Comparison of ENCODE assay signal across 23 mouse cellular contexts in the genomic region with DNA sequence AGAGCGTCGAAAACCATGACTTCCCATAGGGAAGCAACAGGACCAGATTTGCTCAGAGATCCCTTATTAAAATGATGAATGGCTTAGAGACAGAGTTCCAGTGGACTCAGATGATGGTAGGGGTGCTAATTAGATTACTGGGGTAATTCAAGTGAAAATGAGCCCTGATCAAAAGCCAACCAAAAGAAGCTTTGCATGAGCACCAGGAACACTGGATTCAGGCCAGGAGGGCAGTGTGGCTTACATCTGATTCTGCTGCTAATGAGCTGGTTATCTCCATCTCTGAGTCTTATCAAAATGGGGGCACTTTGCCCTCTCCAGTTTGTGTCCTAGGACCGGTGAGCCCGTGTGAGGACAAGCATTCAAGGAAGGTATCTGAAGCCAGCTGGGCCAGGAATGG. TPM values are rescaled to one million over a fixed set of nuclear protein-coding genes. Genes with fewer than 3 reads are reported as not detected.
DNase-seq lines count a peak whose midpoint lies in the region; ATAC-seq and TF ChIP-seq lines count a peak whose summit lies in the region.
"Had no signal": no experiment of that assay in that cellular context is flagged by ENCODE, and none has a peak within 500 bp of the region (broad histone marks: within the 10 kb centered on the region; RNA-seq: fewer than 3 reads in every experiment).

No protein-coding gene starts in this region.

- no peak overlapping the region for H3K4me3 ChIP-seq in forebrain, embryonic 14.5 days (ENCODE audit: low read depth, low read length)
- H3K4me3 ChIP-seq in forebrain, embryonic 12.5 days (replicated peaks): no peak overlapping the region
- H3K4me3 ChIP-seq in midbrain, embryonic 14.5 days (replicated peaks; ENCODE audit: low read depth, low read length): no peak overlapping the region
- no peak overlapping the region for H3K4me3 ChIP-seq in midbrain, embryonic 15.5 days
- H3K4me3 ChIP-seq: forebrain, embryonic 10.5 days; forebrain, embryonic 15.5 days; heart, adult 2 months; heart, embryonic 10.5 days; heart, embryonic 13.5 days; hindbrain, embryonic 13.5 days had no signal

- DNase-seq in forebrain, embryonic 14.5 days (ENCODE audit: low spot score): peak; percentile 70
- peak; percentile 38 for DNase-seq in midbrain, embryonic 14.5 days
- peak; percentile 83 for DNase-seq in brain, embryonic 14.5 days (ENCODE audit: low read depth)
- peak; percentile 39 for DNase-seq in retina, embryonic 14.5 days (ENCODE audit: low spot score)
- DNase-seq in gastrocnemius, postnatal 10 days: no peak
- DNase-seq in urinary bladder, postnatal 14 days (ENCODE audit: low spot score): no peak
- DNase-seq: adrenal gland, adult 2 months; adrenal gland, postnatal 14 days; cerebellum, adult 18-20 months; cerebellum, adult 9-11 months; gastrocnemius, postnatal 36 days; heart, adult 2 months had no signal

- WGBS in forebrain, embryonic 14.5 days: 40% methylated on average over 4 of the region's 4 CpGs
- 45% methylated on average over 4 of the region's 4 CpGs for WGBS in forebrain, embryonic 12.5 days
- WGBS in midbrain, embryonic 14.5 days: 67% methylated on average over 4 of the region's 4 CpGs
- WGBS in midbrain, embryonic 15.5 days: 53% methylated on average over 4 of the region's 4 CpGs

- H3K36me3 ChIP-seq in forebrain, embryonic 14.5 days (ENCODE audit: control insufficient read depth, insufficient read depth, low read length): no peaks in the 10 kb centered on the region
- H3K36me3 ChIP-seq in forebrain, embryonic 12.5 days (replicated peaks): no peaks in the 10 kb centered on the region
- H3K36me3 ChIP-seq in midbrain, embryonic 14.5 days (ENCODE audit: control insufficient read depth, insufficient read depth, low read length): no peaks in the 10 kb centered on the region
- no peaks in the 10 kb centered on the region for H3K36me3 ChIP-seq in midbrain, embryonic 15.5 days (replicated peaks)
- H3K36me3 ChIP-seq: forebrain, embryonic 10.5 days; forebrain, embryonic 15.5 days; heart, embryonic 10.5 days; heart, embryonic 13.5 days; hindbrain, embryonic 13.5 days had no signal

- H3K27me3 ChIP-seq in forebrain, embryonic 14.5 days (replicated peaks; ENCODE audit: control insufficient read depth, insufficient read depth, low read length): no peaks in the 10 kb centered on the region
- H3K27me3 ChIP-seq in forebrain, embryonic 12.5 days: 0 out of 2 replicates have a peak, but pooled peaks cover 4% of the 10 kb centered on the region
- no peaks in the 10 kb centered on the region for H3K27me3 ChIP-seq in midbrain, embryonic 14.5 days (ENCODE audit: control insufficient read depth, insufficient read depth, low read length)
- no peaks in the 10 kb centered on the region for H3K27me3 ChIP-seq in midbrain, embryonic 15.5 days (replicated peaks)
- H3K27me3 ChIP-seq: forebrain, embryonic 15.5 days; heart, embryonic 13.5 days; hindbrain, embryonic 13.5 days had no signal

- TF ChIP-seq CTCF in brain, embryonic 14.5 days (IDR thresholded peaks at IDR 0.05; ENCODE audit: borderline replicate concordance, extremely low read depth, insufficient read depth, insufficient read length): no peak

- 0 out of 2 replicates have a peak, but pooled peaks cover 7% of the 10 kb centered on the region for H3K4me1 ChIP-seq in forebrain, embryonic 14.5 days (ENCODE audit: control insufficient read depth, insufficient read depth, low read length)
- peaks cover 12% of the 10 kb centered on the region for H3K4me1 ChIP-seq in forebrain, embryonic 12.5 days
- H3K4me1 ChIP-seq in midbrain, embryonic 14.5 days (ENCODE audit: control insufficient read depth, insufficient read depth, low read length): peaks cover 12% of the 10 kb centered on the region
- peaks cover 11% of the 10 kb centered on the region for H3K4me1 ChIP-seq in midbrain, embryonic 15.5 days
- H3K4me1 ChIP-seq: heart, embryonic 10.5 days had no signal

- no peak overlapping the region for H3K27ac ChIP-seq in forebrain, embryonic 14.5 days (ENCODE audit: low read depth, low read length)
- H3K27ac ChIP-seq in forebrain, embryonic 12.5 days: no peak overlapping the region
- no peak overlapping the region for H3K27ac ChIP-seq in midbrain, embryonic 14.5 days (replicated peaks; ENCODE audit: low read depth, low read length)
- no peak overlapping the region for H3K27ac ChIP-seq in midbrain, embryonic 15.5 days
- H3K27ac ChIP-seq: forebrain, embryonic 10.5 days; forebrain, embryonic 15.5 days; heart, adult 2 months; heart, embryonic 10.5 days; heart, embryonic 13.5 days; hindbrain, embryonic 13.5 days had no signal

- no peaks in the 10 kb centered on the region for H3K9me3 ChIP-seq in forebrain, embryonic 14.5 days (replicated peaks; ENCODE audit: control insufficient read depth, low read length)
- 0 out of 2 replicates have a peak, but pooled peaks cover 6% of the 10 kb centered on the region for H3K9me3 ChIP-seq in forebrain, embryonic 12.5 days
- H3K9me3 ChIP-seq in midbrain, embryonic 14.5 days (ENCODE audit: control insufficient read depth, low read length): no peaks in the 10 kb centered on the region
- no peaks in the 10 kb centered on the region for H3K9me3 ChIP-seq in midbrain, embryonic 15.5 days
- H3K9me3 ChIP-seq: forebrain, embryonic 15.5 days; heart, embryonic 10.5 days; heart, embryonic 13.5 days had no signal

- no peak for TF ChIP-seq POLR2A in brain, embryonic 14.5 days (IDR thresholded peaks at IDR 0.05; ENCODE audit: borderline replicate concordance, extremely low read depth, insufficient read depth, insufficient read length, poor library complexity, severe bottlenecking)

- no peak for ATAC-seq in forebrain, embryonic 14.5 days
- no peak for ATAC-seq in forebrain, embryonic 12.5 days (ENCODE audit: low FRiP score)
- no peak for ATAC-seq in midbrain, embryonic 14.5 days (ENCODE audit: low FRiP score, low TSS enrichment)
- no peak for ATAC-seq in midbrain, embryonic 15.5 days (replicated peaks)
- ATAC-seq: CD4-positive, CD25-positive, alpha-beta regulatory T cell, adult 4 months; forebrain, embryonic 15.5 days; hindbrain, embryonic 16.5 days; inflammation-experienced regulatory T-cells, adult 6 months had no signal

- H3K9ac ChIP-seq in forebrain, embryonic 14.5 days (ENCODE audit: low read length): no peak overlapping the region
- H3K9ac ChIP-seq in forebrain, embryonic 12.5 days: no peak overlapping the region
- no peak overlapping the region for H3K9ac ChIP-seq in midbrain, embryonic 14.5 days (replicated peaks; ENCODE audit: low read length)
- no peak overlapping the region for H3K9ac ChIP-seq in midbrain, embryonic 15.5 days
- H3K9ac ChIP-seq: forebrain, embryonic 15.5 days; heart, embryonic 13.5 days; hindbrain, embryonic 13.5 days had no signal

- H3K4me2 ChIP-seq in forebrain, embryonic 14.5 days (ENCODE audit: low read length): no peak overlapping the region
- H3K4me2 ChIP-seq in forebrain, embryonic 12.5 days: no peak overlapping the region
- H3K4me2 ChIP-seq in midbrain, embryonic 14.5 days (ENCODE audit: low read length): no peak overlapping the region
- H3K4me2 ChIP-seq in midbrain, embryonic 15.5 days: no peak overlapping the region
- H3K4me2 ChIP-seq: forebrain, embryonic 15.5 days; heart, embryonic 13.5 days; hindbrain, embryonic 13.5 days had no signal

RNA-seq across cellular contexts. Expression of a gene that starts 23.4 kb away (rescaled TPM):
- 4.2 and 4.6 TPM in 2 replicates for polyA plus RNA-seq in forebrain, embryonic 14.5 days (2014; fragmentation: Nextera tagmentation; extraction: Ambion mirVana)
- polyA plus RNA-seq in forebrain, embryonic 12.5 days (2016; fragmentation: Nextera tagmentation; extraction: Ambion mirVana): 3.4 and 5.5 TPM in 2 replicates
- 2.8 and 4.9 TPM in 2 replicates for polyA plus RNA-seq in midbrain, embryonic 14.5 days (2014; fragmentation: Nextera tagmentation; extraction: Ambion mirVana)
- polyA plus RNA-seq in midbrain, embryonic 15.5 days (2015; fragmentation: Nextera tagmentation; extraction: Ambion mirVana): 4.1 and 4.9 TPM in 2 replicates
- polyA plus RNA-seq in brain, embryonic 14.5 days (2012; rRNA removed): 5.7 and 8.9 TPM in 2 replicates
- 10 to 100 TPM; 33.0 to 38.8 TPM for total RNA-seq in gastrocnemius, postnatal 10 days (2021)
- total RNA-seq: MEL had no signal
- polyA plus RNA-seq: CD4-positive, CD25-positive, alpha-beta regulatory T cell, adult 4 months; inflammation-experienced regulatory T-cells, adult 6 months had no signal

Comparison
In these comparisons a context has a peak if more than half of its experiments do, and no peak if none do; other contexts are left out.
1. DNase-seq: peak in forebrain, embryonic 14.5 days (single experiment), midbrain, embryonic 14.5 days (single experiment), brain, embryonic 14.5 days (single experiment) and retina, embryonic 14.5 days (single experiment); none in gastrocnemius, postnatal 10 days (single experiment) and urinary bladder, postnatal 14 days (single experiment).